Mouse (Mus musculus): ENCODE data around the gene Fam49a.

- TF ChIP-seq GATA1 (IDR thresholded peaks at IDR 0.05; ENCODE audit: borderline replicate concordance, low read length) = no peak
- TF ChIP-seq FLI1 (IDR thresholded peaks at IDR 0.05; ENCODE audit: low read length) = no peak
These were observed 51.5 kb downstream of the Fam49a start for GRCm38 (mm10) chr12:12313437-12313836.

Measured in megakaryocyte, embryonic 14.5 days (primary cell).